Mouse (Mus musculus): ENCODE results near the gene Rcn3.
"Not testable (repeated sequence)": the region's sequence is repeated elsewhere in the genome, so short reads cannot be mapped to it uniquely, and the experiment has no call there.

Rcn3 gene

GRCm38 (mm10) chr7:45098541-45099240 is 6.7 kb upstream of the Rcn3 start:
- DNase-seq (ENCODE audit: extremely low read depth, low read depth, low spot score), result no peak

GRCm38 (mm10) chr7:45097479-45097878 is 5.5 kb upstream of the Rcn3 start:
- DNase-seq (ENCODE audit: extremely low read depth, low read depth, low spot score), result no peak

GRCm38 (mm10) chr7:45095965-45096364 is 3.9 kb upstream of the Rcn3 start:
- DNase-seq (ENCODE audit: extremely low read depth, low read depth, low spot score), result not testable (repeated sequence)

GRCm38 (mm10) chr7:45095367-45095766 is 3.3 kb upstream of the Rcn3 start:
- no peak for DNase-seq (ENCODE audit: extremely low read depth, low read depth, low spot score)

GRCm38 (mm10) chr7:45094121-45094520 is 2.1 kb upstream of the Rcn3 start:
- no peak for DNase-seq (ENCODE audit: extremely low read depth, low read depth, low spot score)

- no peak for DNase-seq (ENCODE audit: extremely low read depth, low read depth, low spot score)
These were observed 1.5 kb upstream of the Rcn3 start for GRCm38 (mm10) chr7:45093516-45093905.

- no peak for DNase-seq (ENCODE audit: extremely low read depth, low read depth, low spot score)
These were observed 951 bp upstream of the Rcn3 start for GRCm38 (mm10) chr7:45092828-45093515.

GRCm38 (mm10) chr7:45091001-45091990 is 725 bp downstream of the Rcn3 start:
- no peak for DNase-seq (ENCODE audit: extremely low read depth, low read depth, low spot score)

GRCm38 (mm10) chr7:45090251-45090977 is 1.6 kb downstream of the Rcn3 start:
- DNase-seq (ENCODE audit: extremely low read depth, low read depth, low spot score), result no peak

- no peak for DNase-seq (ENCODE audit: extremely low read depth, low read depth, low spot score)
These were observed 3.4 kb downstream of the Rcn3 start for GRCm38 (mm10) chr7:45088597-45088996.

GRCm38 (mm10) chr7:45086084-45086483 is 5.9 kb downstream of the Rcn3 start:
- DNase-seq (ENCODE audit: extremely low read depth, low read depth, low spot score), result no peak

- DNase-seq (ENCODE audit: extremely low read depth, low read depth, low spot score), result no peak
These were observed 8.6 kb downstream of the Rcn3 start for GRCm38 (mm10) chr7:45083300-45083890.

GRCm38 (mm10) chr7:45082401-45083299 is 9.4 kb downstream of the Rcn3 start:
- DNase-seq (ENCODE audit: extremely low read depth, low read depth, low spot score), result no peak

- DNase-seq (ENCODE audit: extremely low read depth, low read depth, low spot score), result no peak
These were observed 11.0 kb downstream of the Rcn3 start for GRCm38 (mm10) chr7:45081016-45081415.

GRCm38 (mm10) chr7:45079856-45080255 is 12.2 kb downstream of the Rcn3 start:
- no peak for DNase-seq (ENCODE audit: extremely low read depth, low read depth, low spot score)

GRCm38 (mm10) chr7:45078513-45078912 is 13.5 kb downstream of the Rcn3 start:
- no peak for DNase-seq (ENCODE audit: extremely low read depth, low read depth, low spot score)

GRCm38 (mm10) chr7:45077829-45078228 is 14.2 kb downstream of the Rcn3 start:
- no peak for DNase-seq (ENCODE audit: extremely low read depth, low read depth, low spot score)

- no peak for DNase-seq (ENCODE audit: extremely low read depth, low read depth, low spot score)
These were observed 14.7 kb downstream of the Rcn3 start for GRCm38 (mm10) chr7:45077322-45077721.

GRCm38 (mm10) chr7:45076501-45076900 is 15.5 kb downstream of the Rcn3 start:
- DNase-seq (ENCODE audit: extremely low read depth, low read depth, low spot score), result no peak

Measured in fat pad, adult 2 months (tissue).